Mouse (Mus musculus): ENCODE measurements around the gene Tnfrsf4. TPM values are rescaled to one million over a fixed set of nuclear protein-coding genes. Genes with fewer than 3 reads are reported as not detected.

Gene Tnfrsf4
- 109 TPM for polyA plus RNA-seq (2017; shearing (Covaris generic))

GRCm38 (mm10) chr4:156013637-156014036 is at the start of gene Tnfrsf4:
Gene Tnfrsf4 (plus strand): TSS chr4:156013843.

GRCm38 (mm10) chr4:155992241-155992905 is 21.3 kb upstream of the Tnfrsf4 start, which contains the start of the genes B3galt6 and Sdf4:
Gene B3galt6 (minus strand): TSS chr4:155992649.
Gene Sdf4 (plus strand): TSS chr4:155992872.

GRCm38 (mm10) chr4:156026013-156026412 is 12.4 kb downstream of the Tnfrsf4 start, which contains the start of gene Tnfrsf18:
Gene Tnfrsf18 (plus strand): TSS chr4:156026164.

GRCm38 (mm10) chr4:156059261-156059660 is 45.6 kb downstream of the Tnfrsf4 start, which contains the start of gene Ttll10:
Gene Ttll10 (minus strand): TSS chr4:156059414.

Other genes with a start within 250 kb of the Tnfrsf4 start
- not detected for gene Vwa1, start 239.1 kb upstream of the Tnfrsf4 start, polyA plus RNA-seq (2017; shearing (Covaris generic))
- not detected for gene Tmem88b, start 228.0 kb upstream of the Tnfrsf4 start, polyA plus RNA-seq (2017; shearing (Covaris generic))
- gene Ankrd65, start 223.4 kb upstream of the Tnfrsf4 start, polyA plus RNA-seq (2017; shearing (Covaris generic)), result not detected
- 62.8 TPM for gene Mrpl20, start 211.0 kb upstream of the Tnfrsf4 start, polyA plus RNA-seq (2017; shearing (Covaris generic))
- 444 TPM for gene Ccnl2, start 201.4 kb upstream of the Tnfrsf4 start, polyA plus RNA-seq (2017; shearing (Covaris generic))
- 116 TPM for gene Aurkaip1, start 182.6 kb upstream of the Tnfrsf4 start, polyA plus RNA-seq (2017; shearing (Covaris generic))
- 2.1 TPM for gene Mxra8, start 174.2 kb upstream of the Tnfrsf4 start, polyA plus RNA-seq (2017; shearing (Covaris generic))
- 117 TPM for gene Dvl1, start 166.4 kb upstream of the Tnfrsf4 start, polyA plus RNA-seq (2017; shearing (Covaris generic))
- gene Tas1r3, start 150.5 kb upstream of the Tnfrsf4 start, polyA plus RNA-seq (2017; shearing (Covaris generic)), result 0.55 TPM
- gene Cptp, start 144.4 kb upstream of the Tnfrsf4 start, polyA plus RNA-seq (2017; shearing (Covaris generic)), result 3.0 TPM
- 80.6 TPM for gene Ints11, start 144.3 kb upstream of the Tnfrsf4 start, polyA plus RNA-seq (2017; shearing (Covaris generic))
- gene Pusl1, start 122.1 kb upstream of the Tnfrsf4 start, polyA plus RNA-seq (2017; shearing (Covaris generic)), result 41.9 TPM
- gene Acap3, start 122.0 kb upstream of the Tnfrsf4 start, polyA plus RNA-seq (2017; shearing (Covaris generic)), result 34.2 TPM
- gene Ube2j2, start 70.0 kb upstream of the Tnfrsf4 start, polyA plus RNA-seq (2017; shearing (Covaris generic)), result 185 TPM
- 3.4 TPM for gene C1qtnf12, start 51.5 kb upstream of the Tnfrsf4 start, polyA plus RNA-seq (2017; shearing (Covaris generic))
- gene B3galt6, start 21.2 kb upstream of the Tnfrsf4 start, polyA plus RNA-seq (2017; shearing (Covaris generic)), result 7.8 TPM
- gene Sdf4, start 21.0 kb upstream of the Tnfrsf4 start, polyA plus RNA-seq (2017; shearing (Covaris generic)), result 401 TPM
- 279 TPM for gene Tnfrsf18, start 12.3 kb downstream of the Tnfrsf4 start, polyA plus RNA-seq (2017; shearing (Covaris generic))
- 0.15 TPM for gene Ttll10, start 45.6 kb downstream of the Tnfrsf4 start, polyA plus RNA-seq (2017; shearing (Covaris generic))
- 34.5 TPM for gene 9430015G10Rik, start 96.1 kb downstream of the Tnfrsf4 start, polyA plus RNA-seq (2017; shearing (Covaris generic))
- 0.16 TPM for gene Rnf223, start 116.7 kb downstream of the Tnfrsf4 start, polyA plus RNA-seq (2017; shearing (Covaris generic))
- gene Agrn, start 183.6 kb downstream of the Tnfrsf4 start, polyA plus RNA-seq (2017; shearing (Covaris generic)), result 4.8 TPM
- gene Isg15, start 187.0 kb downstream of the Tnfrsf4 start, polyA plus RNA-seq (2017; shearing (Covaris generic)), result 11.7 TPM
- 11.7 TPM for gene AW011738, start 189.5 kb downstream of the Tnfrsf4 start, polyA plus RNA-seq (2017; shearing (Covaris generic))
- 0.70 TPM for gene Perm1, start 202.0 kb downstream of the Tnfrsf4 start, polyA plus RNA-seq (2017; shearing (Covaris generic))
- 38.5 TPM for gene Plekhn1, start 221.0 kb downstream of the Tnfrsf4 start, polyA plus RNA-seq (2017; shearing (Covaris generic))
- 136 TPM for gene Noc2l, start 222.2 kb downstream of the Tnfrsf4 start, polyA plus RNA-seq (2017; shearing (Covaris generic))
- gene Samd11, start 241.8 kb downstream of the Tnfrsf4 start, polyA plus RNA-seq (2017; shearing (Covaris generic)), result 0.36 TPM